In the genomic region with DNA sequence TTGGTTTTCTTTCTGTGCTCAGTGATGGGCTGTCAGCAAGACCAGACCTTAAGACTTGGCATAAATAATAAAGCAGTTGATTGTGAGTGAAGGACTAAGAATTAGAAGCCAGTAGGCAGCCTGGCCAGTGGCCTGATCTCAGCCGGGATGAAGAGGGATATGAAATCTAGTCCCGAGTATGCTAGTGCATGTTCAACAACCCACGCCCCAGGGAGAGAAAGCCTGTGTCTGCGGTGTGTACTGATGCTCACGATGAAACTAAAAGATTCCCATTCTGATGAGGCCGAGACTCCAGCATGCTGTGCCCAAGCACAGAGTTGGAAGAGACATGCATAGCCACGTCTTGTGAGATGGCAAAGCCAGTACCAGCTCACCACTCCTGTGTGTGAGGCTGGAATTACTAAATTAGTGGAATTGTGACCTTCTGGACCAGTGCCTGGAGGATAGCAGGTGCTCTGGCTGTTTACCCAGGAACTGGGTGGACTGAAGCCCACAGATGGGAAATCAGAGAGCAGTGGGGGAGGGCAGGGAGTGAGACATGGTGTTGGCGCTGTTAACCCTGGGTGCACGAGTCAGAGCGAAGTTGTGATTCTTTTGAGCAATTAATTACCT, we compare ENCODE assay signal across 8 mouse cellular contexts. TPM values are rescaled to one million over a fixed set of nuclear protein-coding genes. Genes with fewer than 3 reads are reported as not detected.
DNase-seq lines count a peak whose midpoint lies in the region; ATAC-seq lines count a peak whose summit lies in the region.

No protein-coding gene starts in this region.

- H3K27me3 ChIP-seq in forebrain, embryonic 14.5 days (replicated peaks; ENCODE audit: control insufficient read depth, insufficient read depth, low read length), result no peaks in the 10 kb centered on the region
- H3K27me3 ChIP-seq in forebrain, embryonic 13.5 days, result no peaks in the 10 kb centered on the region
- no peaks in the 10 kb centered on the region for H3K27me3 ChIP-seq in liver, embryonic 16.5 days (ENCODE audit: control insufficient read depth, insufficient read depth, low read depth, low read length)
- no peaks in the 10 kb centered on the region for H3K27me3 ChIP-seq in liver, embryonic 11.5 days (replicated peaks; ENCODE audit: control insufficient read depth, insufficient read depth, low read length)

- peak; percentile 23; the same call in 1 of the 2 replicates for ATAC-seq in forebrain, embryonic 14.5 days
- ATAC-seq in forebrain, embryonic 13.5 days, result no peak
- peak; percentile 48; the same call in 1 of the 2 replicates for ATAC-seq in liver, embryonic 16.5 days (ENCODE audit: low read depth)
- ATAC-seq in liver, embryonic 11.5 days (replicated peaks; ENCODE audit: low FRiP score), result no peak

- H3K36me3 ChIP-seq in forebrain, embryonic 14.5 days (ENCODE audit: control insufficient read depth, insufficient read depth, low read length), result no peaks in the 10 kb centered on the region
- H3K36me3 ChIP-seq in forebrain, embryonic 13.5 days (ENCODE audit: poor library complexity, severe bottlenecking), result no peaks in the 10 kb centered on the region
- no peaks in the 10 kb centered on the region for H3K36me3 ChIP-seq in liver, embryonic 16.5 days (ENCODE audit: control insufficient read depth, insufficient read depth)
- no peaks in the 10 kb centered on the region for H3K36me3 ChIP-seq in liver, embryonic 11.5 days (ENCODE audit: control insufficient read depth, insufficient read depth, low read length)

- no peak overlapping the region for H3K9ac ChIP-seq in forebrain, embryonic 14.5 days (ENCODE audit: low read length)
- no peak overlapping the region for H3K9ac ChIP-seq in forebrain, embryonic 13.5 days
- no peak overlapping the region for H3K9ac ChIP-seq in liver, embryonic 16.5 days (ENCODE audit: low read depth, low read length)
- H3K9ac ChIP-seq in liver, embryonic 11.5 days (ENCODE audit: low read depth, low read length), result no peak overlapping the region

- H3K4me2 ChIP-seq in forebrain, embryonic 14.5 days (ENCODE audit: low read length), result no peak overlapping the region
- no peak overlapping the region for H3K4me2 ChIP-seq in forebrain, embryonic 13.5 days
- no peak overlapping the region for H3K4me2 ChIP-seq in liver, embryonic 16.5 days (ENCODE audit: low read depth, low read length)
- no peak overlapping the region for H3K4me2 ChIP-seq in liver, embryonic 11.5 days

- H3K4me3 ChIP-seq in forebrain, embryonic 14.5 days (ENCODE audit: low read depth, low read length), result no peak overlapping the region
- H3K4me3 ChIP-seq in forebrain, embryonic 13.5 days, result no peak overlapping the region
- H3K4me3 ChIP-seq in liver, embryonic 16.5 days (ENCODE audit: low read depth, low read length), result no peak overlapping the region
- no peak overlapping the region for H3K4me3 ChIP-seq in liver, embryonic 11.5 days (ENCODE audit: low read depth, low read length)

- H3K27ac ChIP-seq in forebrain, embryonic 14.5 days (ENCODE audit: low read depth, low read length), result no peak overlapping the region
- H3K27ac ChIP-seq in forebrain, embryonic 13.5 days, result no peak overlapping the region
- H3K27ac ChIP-seq in liver, embryonic 16.5 days (ENCODE audit: low read length), result no peak overlapping the region
- H3K27ac ChIP-seq in liver, embryonic 11.5 days (ENCODE audit: low read depth, low read length), result no peak overlapping the region

- H3K4me1 ChIP-seq in forebrain, embryonic 14.5 days (ENCODE audit: control insufficient read depth, insufficient read depth, low read length), result peaks cover 3% of the 10 kb centered on the region; the same call in 1 of the 2 replicates
- H3K4me1 ChIP-seq in forebrain, embryonic 13.5 days, result no peaks in the 10 kb centered on the region; the same call in 1 of the 2 replicates
- no peaks in the 10 kb centered on the region for H3K4me1 ChIP-seq in liver, embryonic 16.5 days (ENCODE audit: control insufficient read depth, low read depth, low read length)
- H3K4me1 ChIP-seq in liver, embryonic 11.5 days (replicated peaks; ENCODE audit: control insufficient read depth, insufficient read depth, low read length), result no peaks in the 10 kb centered on the region

- DNase-seq in forebrain, embryonic 14.5 days (ENCODE audit: low spot score), result peak; percentile 67
- DNase-seq in liver, embryonic 11.5 days (ENCODE audit: low spot score), result no peak
- peak; percentile 33 to 55 for DNase-seq in gastrocnemius, adult 8-10 months (ENCODE audit: low spot score in 2 of 2)
- peak; percentile 42 for DNase-seq in skeletal muscle tissue, adult 2 months (ENCODE audit: low read depth, low spot score)
- no peak for DNase-seq in urinary bladder, postnatal 4 days (ENCODE audit: low spot score in 2 of 2)
- DNase-seq in ovary, postnatal 36 days (ENCODE audit: low spot score), result no peak

- H3K9me3 ChIP-seq in forebrain, embryonic 14.5 days (replicated peaks; ENCODE audit: control insufficient read depth, low read length), result no peaks in the 10 kb centered on the region
- H3K9me3 ChIP-seq in forebrain, embryonic 13.5 days (replicated peaks), result no peaks in the 10 kb centered on the region
- H3K9me3 ChIP-seq in liver, embryonic 16.5 days (replicated peaks; ENCODE audit: control insufficient read depth, low read length), result no peaks in the 10 kb centered on the region
- no peaks in the 10 kb centered on the region for H3K9me3 ChIP-seq in liver, embryonic 11.5 days (ENCODE audit: control insufficient read depth, low read length)

- 78% methylated on average over 10 of the region's 10 CpGs for WGBS in forebrain, embryonic 14.5 days
- 84% methylated on average over 10 of the region's 10 CpGs for WGBS in forebrain, embryonic 13.5 days
- WGBS in liver, embryonic 16.5 days (ENCODE audit: insufficient replicate concordance), result 56% methylated on average over 10 of the region's 10 CpGs
- WGBS in liver, embryonic 11.5 days, result 80% methylated on average over 10 of the region's 10 CpGs

RNA-seq across cellular contexts. Expression of a gene that starts 23.6 kb away (rescaled TPM):
- polyA plus RNA-seq in forebrain, embryonic 14.5 days (2014; fragmentation: Nextera tagmentation; extraction: Ambion mirVana), result 18.8 and 20.2 TPM in 2 replicates
- polyA plus RNA-seq in forebrain, embryonic 13.5 days (2015; fragmentation: Nextera tagmentation; extraction: Ambion mirVana), result 25.8 and 27.6 TPM in 2 replicates
- polyA plus RNA-seq in liver, embryonic 16.5 days (2015; fragmentation: Nextera tagmentation; extraction: Ambion mirVana), result 0.05 and 0.07 TPM in 2 replicates
- 1.8 TPM in 2 replicates for polyA plus RNA-seq in liver, embryonic 11.5 days (2014; fragmentation: Nextera tagmentation; extraction: Ambion mirVana)
- under 1 TPM in 3 of 4 experiments, not detected in 1; 0.08 to 0.19 (median 0.10) TPM for total RNA-seq in gastrocnemius, adult 8-10 months (2022)

Comparison
In these comparisons a context has a peak if more than half of its experiments do, and no peak if none do; other contexts are left out.
1. ATAC-seq: peak in forebrain, embryonic 14.5 days (single experiment) and liver, embryonic 16.5 days (single experiment); none in forebrain, embryonic 13.5 days (single experiment) and liver, embryonic 11.5 days (single experiment).
2. DNase-seq: peak in forebrain, embryonic 14.5 days (single experiment), gastrocnemius, adult 8-10 months (2 of 2) and skeletal muscle tissue, adult 2 months (single experiment); none in liver, embryonic 11.5 days (single experiment), urinary bladder, postnatal 4 days (0 of 2) and ovary, postnatal 36 days (single experiment).